Comparison of ENCODE assay signal across 13 mouse cellular contexts in the genomic region with DNA sequence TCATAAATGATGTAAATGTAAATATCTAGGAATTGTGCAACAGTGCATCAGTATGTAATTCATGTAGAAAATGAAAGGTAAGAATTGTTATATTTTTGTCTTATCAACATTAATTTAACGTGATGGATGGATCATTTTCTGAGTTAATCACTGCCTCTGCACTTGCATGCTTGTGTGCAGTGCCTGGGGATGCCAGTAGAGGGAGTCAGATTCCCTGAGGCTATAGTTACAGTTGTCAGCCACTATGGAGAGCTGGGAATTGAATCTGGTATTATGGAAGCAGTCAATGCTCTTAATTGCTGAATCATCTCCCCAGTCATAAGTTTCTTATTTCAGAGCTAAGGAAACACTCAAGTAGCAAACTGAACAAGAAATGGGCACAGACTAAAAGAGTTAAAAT. TPM values are rescaled to one million over a fixed set of nuclear protein-coding genes. Genes with fewer than 3 reads are reported as not detected.
DNase-seq lines count a peak whose midpoint lies in the region; ATAC-seq and TF ChIP-seq lines count a peak whose summit lies in the region.
"Had no signal": no experiment of that assay in that cellular context is flagged by ENCODE, and none has a peak within 500 bp of the region (broad histone marks: within the 10 kb centered on the region; RNA-seq: fewer than 3 reads in every experiment).

No protein-coding gene starts in this region.

- no peaks in the 10 kb centered on the region for H3K4me1 ChIP-seq in liver, embryonic 14.5 days (replicated peaks; ENCODE audit: control insufficient read depth in 2 of 2, insufficient read depth in 2 of 2, low read length in 1 of 2)
- H3K4me1 ChIP-seq in heart, embryonic 11.5 days (ENCODE audit: control insufficient read depth, insufficient read depth, low read length), result no peaks in the 10 kb centered on the region

- peak; percentile 65 for TF ChIP-seq CTCF in liver, embryonic 14.5 days (IDR thresholded peaks at IDR 0.05; ENCODE audit: low read depth)

- H3K4me2 ChIP-seq in liver, embryonic 14.5 days (ENCODE audit: low read depth), result no peak overlapping the region
- H3K4me2 ChIP-seq in heart, embryonic 11.5 days, result no peak overlapping the region

- no peak overlapping the region for H3K9ac ChIP-seq in liver, embryonic 14.5 days (replicated peaks)
- no peak overlapping the region for H3K9ac ChIP-seq in heart, embryonic 11.5 days (ENCODE audit: low read depth, low read length)

- H3K9me3 ChIP-seq in liver, embryonic 14.5 days (ENCODE audit: control insufficient read depth, low read length), result no peaks in the 10 kb centered on the region
- no peaks in the 10 kb centered on the region for H3K9me3 ChIP-seq in heart, embryonic 11.5 days (replicated peaks; ENCODE audit: control insufficient read depth, low read length)

- 64% methylated on average over 1 of the region's 1 CpGs for WGBS in liver, embryonic 14.5 days (ENCODE audit: insufficient replicate concordance)
- 67% methylated on average over 1 of the region's 1 CpGs for WGBS in heart, embryonic 11.5 days (ENCODE audit: insufficient replicate concordance)

- no peak for TF ChIP-seq EP300 in liver, embryonic 14.5 days (IDR thresholded peaks at IDR 0.05; ENCODE audit: low read depth)

- DNase-seq in kidney, postnatal 10 days, result peak; percentile 7
- DNase-seq in kidney, postnatal 4 days, result no peak
- DNase-seq in A20 (ENCODE audit: low read depth, low spot score), result peak; percentile 22
- DNase-seq in ES-CJ7 (ENCODE audit: low read depth, low spot score), result peak; percentile 47
- no peak for DNase-seq in liver, embryonic 14.5 days (ENCODE audit: low read depth in 3 of 3, low spot score in 3 of 3)
- DNase-seq in embryo, embryonic 10 days (ENCODE audit: low spot score), result no peak
- no peak for DNase-seq in gastrocnemius, adult 8-10 months (ENCODE audit: low spot score in 2 of 2)
- DNase-seq: gastrocnemius, postnatal 36 days; heart, postnatal 14 days; kidney, adult 11 months; retina, postnatal 1 day had no signal

- ATAC-seq in liver, embryonic 14.5 days (ENCODE audit: insufficient read depth), result no peak
- ATAC-seq in heart, embryonic 11.5 days (replicated peaks; ENCODE audit: insufficient number of reproducible peaks, low FRiP score, low TSS enrichment), result no peak

- no peak overlapping the region for H3K27ac ChIP-seq in liver, embryonic 14.5 days
- H3K27ac ChIP-seq in heart, embryonic 11.5 days (ENCODE audit: low read depth, low read length), result no peak overlapping the region

- peaks cover 3% of the 10 kb centered on the region; the same call in 1 of the 2 replicates for H3K36me3 ChIP-seq in liver, embryonic 14.5 days (replicated peaks; ENCODE audit: control insufficient read depth, insufficient read depth, low read depth)
- H3K36me3 ChIP-seq in heart, embryonic 11.5 days (ENCODE audit: control insufficient read depth, insufficient read depth, low read length), result peaks cover 8% of the 10 kb centered on the region

- H3K4me3 ChIP-seq in liver, embryonic 14.5 days (ENCODE audit: insufficient read depth in 1 of 2, low read depth in 2 of 2, low read length in 2 of 2), result no peak overlapping the region
- H3K4me3 ChIP-seq in heart, embryonic 11.5 days (ENCODE audit: low read depth, low read length), result no peak overlapping the region
- H3K4me3 ChIP-seq: myocyte had no signal

- no peaks in the 10 kb centered on the region for H3K27me3 ChIP-seq in liver, embryonic 14.5 days (ENCODE audit: control insufficient read depth, insufficient read depth, low read length)
- no peaks in the 10 kb centered on the region for H3K27me3 ChIP-seq in heart, embryonic 11.5 days (ENCODE audit: control insufficient read depth, insufficient read depth, low read length)

RNA-seq across cellular contexts. Expression of a gene that starts 40.0 kb away (rescaled TPM):
- 1.1 and 1.4 TPM in 2 replicates for polyA plus RNA-seq in liver, embryonic 14.5 days (2012; rRNA removed)
- polyA plus RNA-seq in liver, embryonic 14.5 days (2014; fragmentation: Nextera tagmentation; extraction: Ambion mirVana), result 2.9 and 3.4 TPM in 2 replicates
- 1 to 10 TPM; 6.6 to 8.7 (median 8.1) TPM for total RNA-seq in gastrocnemius, adult 8-10 months (2022)
- 4.2 and 5.6 TPM in 2 replicates for polyA plus RNA-seq in heart, embryonic 11.5 days (2014; fragmentation: Nextera tagmentation; extraction: Ambion mirVana)

Comparison
In these comparisons a context has a peak if more than half of its experiments do, and no peak if none do; other contexts are left out.
1. DNase-seq: peak in kidney, postnatal 10 days (single experiment), A20 (single experiment) and ES-CJ7 (single experiment); none in kidney, postnatal 4 days (0 of 2), liver, embryonic 14.5 days (0 of 3), embryo, embryonic 10 days (single experiment) and gastrocnemius, adult 8-10 months (0 of 2).